Mouse (Mus musculus) liver, embryonic 14.5 days (tissue): ENCODE results near the gene 9530068E07Rik. TPM values are rescaled to one million over a fixed set of nuclear protein-coding genes. Genes with fewer than 3 reads are reported as not detected.
"Not testable (repeated sequence)": the region's sequence is repeated elsewhere in the genome, so short reads cannot be mapped to it uniquely, and the experiment has no call there.

Source experiments
- ATAC-seq: fragments of 200-750 bp; cut with Nextera tagmentation; 2 replicates; pipeline ENCODE4 v1.8.0; 2017; ENCODE audit warnings: moderate number of reproducible peaks, mild to moderate bottlenecking, moderate library complexity; ENCODE audit not compliant: insufficient read depth
- DNase-seq, 3 experiments: peaks; one replicate each; pipeline ENCODE4 v3.0.0-alpha.2; 2012 to 2013; ENCODE audit warnings: low read depth in 3 of 3, low spot score in 3 of 3
- H3K27ac ChIP-seq: fragments of 300-500 bp; sonication (generic); 2 replicates; pipeline ENCODE4 v1.5.1; 2014; ENCODE audit warnings: moderate library complexity, mild to moderate bottlenecking, control low read depth, inconsistent platforms
- H3K27me3 ChIP-seq: fragments of 300-500 bp; sonication (generic); 2 replicates; pipeline ENCODE4 v1.6.1; 2014; ENCODE audit warnings: mild to moderate bottlenecking, low read length, moderate library complexity; ENCODE audit not compliant: control insufficient read depth, insufficient read depth
- H3K36me3 ChIP-seq: fragments of 300-500 bp; sonication (generic); replicated peaks from 2 replicates; pipeline ENCODE4 v1.6.1; 2014; ENCODE audit warnings: low read depth; ENCODE audit not compliant: control insufficient read depth, insufficient read depth
- H3K4me1 ChIP-seq, 2 experiments: fragments of 200-500 bp in 1 of 2; fragments of 300-500 bp in 1 of 2; sonication (generic) in 1 of 2; replicated peaks; 2 replicates each; pipeline ENCODE4 v1.6.1; 2012 to 2014; ENCODE audit warnings: antibody characterized with exemption in 1 of 2, inconsistent platforms in 1 of 2, low read length in 1 of 2; ENCODE audit not compliant: control insufficient read depth in 2 of 2, insufficient read depth in 2 of 2
- H3K4me2 ChIP-seq: fragments of 300-500 bp; sonication (generic); 2 replicates; pipeline ENCODE4 v1.6.1; 2014; ENCODE audit warnings: low read depth, mild to moderate bottlenecking, control low read depth, moderate library complexity
- H3K4me3 ChIP-seq, 2 experiments: fragments of 200-500 bp in 1 of 2; fragments of 300-500 bp in 1 of 2; sonication (generic) in 1 of 2; 2 replicates each; pipeline ENCODE4 v1.5.1; 2012 to 2014; ENCODE audit warnings: low read depth in 2 of 2, low read length in 2 of 2, mild to moderate bottlenecking in 2 of 2, control low read depth in 1 of 2, inconsistent platforms in 1 of 2, moderate library complexity in 1 of 2; ENCODE audit not compliant: insufficient read depth in 1 of 2
- H3K9ac ChIP-seq: fragments of 300-500 bp; sonication (generic); replicated peaks from 2 replicates; pipeline ENCODE4 v1.6.1; 2014; ENCODE audit warnings: mild to moderate bottlenecking, control low read depth, moderate library complexity
- H3K9me3 ChIP-seq: fragments of 300-500 bp; sonication (generic); 2 replicates; pipeline ENCODE4 v1.6.1; 2016; ENCODE audit warnings: low read length, mixed read lengths; ENCODE audit not compliant: control insufficient read depth
- CTCF ChIP-seq: IDR thresholded peaks from 2 replicates; pipeline ENCODE4 v1.5.1; 2016; ENCODE audit warnings: antibody characterized with exemption, low read depth, control low read depth
- EP300 ChIP-seq: IDR thresholded peaks from 2 replicates; pipeline ENCODE4 v1.6.1; 2016; ENCODE audit warnings: antibody characterized with exemption, low read depth
- WGBS: fragments of 180-500 bp; shearing (Covaris S2); extraction: QIAGEN DNeasy Blood & Tissue Kit; methylation state at CpG from one replicate; pipeline ENCODE4 v1.1.7; 2014; ENCODE audit not compliant: insufficient replicate concordance; 5-methylcytosine and 5-hydroxymethylcytosine counted together
- polyA plus RNA-seq, 2 experiments: library from polyadenylated mRNA; depleted of rRNA in 1 of 2; stranded (reverse) in 1 of 2; unstranded in 1 of 2; fragments of >200 nt; fragmentation: Nextera tagmentation in 1 of 2; extraction: Ambion mirVana in 1 of 2; gene quantifications; 2 replicates each; pipeline versions ENCODE4 v1.2.1 to v1.2.3; 2012 to 2014

9530068E07Rik gene
- polyA plus RNA-seq, 2 experiments: 31.3 to 44.7 TPM

- Histone ChIP-seq H3K9ac (no peak overlapping the region), H3K27ac (no peak overlapping the region), H3K27me3 (no peaks in the 10 kb centered on the region), H3K4me2 (no peak overlapping the region), H3K4me3 (no peak overlapping the region), H3K36me3 (no peaks in the 10 kb centered on the region), H3K9me3 (no peaks in the 10 kb centered on the region; the same call in 1 of the 2 replicates), H3K4me1 (peaks cover 12 to 14% of the 10 kb centered on the region in 2 experiments)
- ATAC-seq (no peak), DNase-seq (no peak)
- TF ChIP-seq EP300: no peak
- no peak for TF ChIP-seq CTCF
- WGBS: 69% methylated on average over 3 of the region's 3 CpGs
These were observed 44.0 kb upstream of the 9530068E07Rik start for GRCm38 (mm10) chr11:52352271-52352670.

GRCm38 (mm10) chr11:52354644-52355043, 41.6 kb upstream of the 9530068E07Rik start:
- ATAC-seq (no peak), DNase-seq (no peak)
- Histone ChIP-seq H3K27ac (no peak overlapping the region), H3K4me1 (peaks cover 18 to 22% of the 10 kb centered on the region in 2 experiments), H3K4me3 (no peak overlapping the region), H3K27me3 (no peaks in the 10 kb centered on the region), H3K9ac (no peak overlapping the region), H3K4me2 (no peak overlapping the region), H3K36me3 (no peaks in the 10 kb centered on the region), H3K9me3 (no peaks in the 10 kb centered on the region; the same call in 1 of the 2 replicates)
- TF ChIP-seq CTCF (peak; percentile 24; the same call in 1 of the 2 replicates), EP300 (no peak)
- WGBS: 72% methylated on average over 5 of the region's 5 CpGs

GRCm38 (mm10) chr11:52355601-52356000, 40.6 kb upstream of the 9530068E07Rik start:
- H3K4me2 ChIP-seq: no peak overlapping the region
- WGBS: 68% methylated on average over 1 of the region's 1 CpGs
- no peak overlapping the region for H3K4me3 ChIP-seq
- no peak overlapping the region for H3K9ac ChIP-seq
- TF ChIP-seq EP300 (no peak), CTCF (peak; percentile 45)
- no peak overlapping the region for H3K27ac ChIP-seq
- peaks cover 22 to 26% of the 10 kb centered on the region in 2 experiments for H3K4me1 ChIP-seq
- DNase-seq (no peak), ATAC-seq (no peak)
- no peaks in the 10 kb centered on the region for H3K36me3 ChIP-seq
- H3K9me3 ChIP-seq: no peaks in the 10 kb centered on the region; the same call in 1 of the 2 replicates
- H3K27me3 ChIP-seq: no peaks in the 10 kb centered on the region

DNA sequence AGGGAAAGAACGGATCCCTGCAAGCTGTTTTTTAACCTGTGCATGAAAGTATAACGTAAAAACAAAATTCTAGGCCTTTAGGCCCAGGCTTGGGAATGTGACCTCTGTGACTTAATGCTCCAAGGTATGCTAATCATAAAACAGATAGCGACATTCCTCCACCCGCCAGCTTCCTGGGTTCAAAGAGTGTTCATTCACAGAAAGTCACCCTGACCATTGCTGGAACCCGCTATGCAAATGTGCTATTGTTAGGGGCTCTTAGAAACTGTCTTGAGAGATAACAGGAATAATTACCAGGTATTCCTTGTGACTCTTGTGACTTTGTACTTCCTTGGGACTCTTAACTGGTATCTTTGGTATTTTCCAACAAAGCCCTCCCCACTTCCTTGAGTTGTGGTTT, 39.1 kb upstream of the 9530068E07Rik start:
- 75% methylated on average over 5 of the region's 5 CpGs for WGBS
- DNase-seq, H3K27me3 ChIP-seq, ATAC-seq, H3K4me3 ChIP-seq, H3K36me3 ChIP-seq, H3K4me2 ChIP-seq, H3K27ac ChIP-seq, H3K9me3 ChIP-seq, H3K9ac ChIP-seq: not testable (repeated sequence)
- peaks cover 15 to 16% of the 10 kb centered on the region in 2 experiments for H3K4me1 ChIP-seq

DNA sequence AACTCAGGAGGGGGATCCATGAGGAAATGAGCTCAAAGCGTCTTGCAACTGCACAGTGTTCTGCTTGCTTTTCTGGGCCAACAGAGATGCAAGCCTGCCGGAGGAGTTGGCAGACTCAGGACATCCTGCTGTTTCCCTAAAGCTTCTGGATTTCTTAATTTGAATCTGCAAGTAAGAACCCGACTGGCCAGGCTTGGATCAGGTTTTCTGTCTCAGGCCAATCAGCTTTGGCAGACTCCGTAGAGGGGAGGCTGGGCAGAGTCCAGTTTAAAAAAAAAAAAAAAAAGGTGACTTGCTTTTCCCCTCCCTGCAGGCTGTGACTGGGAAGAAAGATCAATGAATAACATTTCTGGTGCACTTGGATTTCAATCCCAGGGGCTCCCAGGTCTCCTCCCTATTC, 37.7 kb upstream of the 9530068E07Rik start:
- Histone ChIP-seq H3K9me3 (no peaks in the 10 kb centered on the region; the same call in 1 of the 2 replicates), H3K36me3 (no peaks in the 10 kb centered on the region), H3K4me2 (peak overlapping the region; percentile 40), H3K9ac (no peak overlapping the region), H3K4me3 (peak overlapping the region; percentile 3 to 33; a peak in 1 of 4 replicates), H3K27ac (no peak overlapping the region), H3K4me1 (peaks cover 19% of the 10 kb centered on the region in 2 experiments), H3K27me3 (no peaks in the 10 kb centered on the region)
- ATAC-seq (no peak), DNase-seq (no peak)
- WGBS: 66% methylated on average over 4 of the region's 4 CpGs
- TF ChIP-seq EP300 (no peak), CTCF (no peak)
